Mouse (Mus musculus) neural tube, embryonic 10.5 days (tissue): ENCODE results near the gene Gm3139.
"Not testable (repeated sequence)": the region's sequence is repeated elsewhere in the genome, so short reads cannot be mapped to it uniquely, and the experiment has no call there.

Experiments
- DNase-seq: peaks from one replicate; pipeline ENCODE4 v3.0.0-alpha.2; 2017; ENCODE audit warnings: low spot score; ENCODE audit errors: extremely low spot score

The Gm3139 gene

GRCm38 (mm10) chr5:94525987-94526386 is at the start of gene Gm3139:
Gene Gm3139, plus strand, starts transcription at chr5:94526287.
- DNase-seq = not testable (repeated sequence)
